Mouse (Mus musculus): Measurements from ENCODE around the gene Znrf1. TPM values are rescaled to one million over a fixed set of nuclear protein-coding genes. Genes with fewer than 3 reads are reported as not detected.
A peak's percentile ranks its signal among the peaks of the same experiment; 100 is the strongest.
"Not testable (repeated sequence)": the region's sequence is repeated elsewhere in the genome, so short reads cannot be mapped to it uniquely, and the experiment has no call there.

Gene Znrf1
- total RNA-seq, 2 experiments from 2014 or later: 133 to 145 TPM

- no peak for DNase-seq (ENCODE audit: low spot score in 2 of 2)
Measured at GRCm38 (mm10) chr8:111627923-111628322, 92.0 kb downstream of the Znrf1 start.

GRCm38 (mm10) chr8:111628401-111628800 is 92.5 kb downstream of the Znrf1 start:
- DNase-seq (ENCODE audit: low spot score in 2 of 2): no peak

- no peak for DNase-seq (ENCODE audit: low spot score in 2 of 2)
Measured at GRCm38 (mm10) chr8:111628894-111629501, 93.1 kb downstream of the Znrf1 start.

GRCm38 (mm10) chr8:111630105-111630521 is 94.2 kb downstream of the Znrf1 start, which contains the start of gene Ldhd:
Gene Ldhd (minus strand): TSS chr8:111630374.
- peak; percentile 44 to 65 for DNase-seq (ENCODE audit: low spot score in 2 of 2)

- DNase-seq (ENCODE audit: low spot score in 2 of 2): no peak
Measured at GRCm38 (mm10) chr8:111631589-111631988, 95.7 kb downstream of the Znrf1 start.

GRCm38 (mm10) chr8:111632976-111633375 is 97.1 kb downstream of the Znrf1 start:
- no peak for DNase-seq (ENCODE audit: low spot score in 2 of 2)

- DNase-seq (ENCODE audit: low spot score in 2 of 2): no peak
Measured at GRCm38 (mm10) chr8:111638086-111638485, 102.2 kb downstream of the Znrf1 start.

GRCm38 (mm10) chr8:111641064-111641463 is 105.2 kb downstream of the Znrf1 start:
- DNase-seq (ENCODE audit: low spot score in 2 of 2): no peak

- DNase-seq (ENCODE audit: low spot score in 2 of 2): no peak
Measured at GRCm38 (mm10) chr8:111642496-111642895, 106.6 kb downstream of the Znrf1 start.

- DNase-seq (ENCODE audit: low spot score in 2 of 2): no peak
Measured at GRCm38 (mm10) chr8:111642939-111643263, 107.0 kb downstream of the Znrf1 start.

- DNase-seq (ENCODE audit: low spot score in 2 of 2): peak; percentile 92 to 96
Measured at GRCm38 (mm10) chr8:111643264-111644141, 107.6 kb downstream of the Znrf1 start, which contains the start of gene Zfp1. Gene Zfp1 (plus strand): TSS chr8:111643401.

- not testable (repeated sequence) for DNase-seq (ENCODE audit: low spot score in 2 of 2)
Measured at GRCm38 (mm10) chr8:111644286-111645051, 108.6 kb downstream of the Znrf1 start.

- DNase-seq (ENCODE audit: low spot score in 2 of 2): no peak
Measured at GRCm38 (mm10) chr8:111645715-111646114, 109.8 kb downstream of the Znrf1 start.

GRCm38 (mm10) chr8:111648834-111649233 is 112.9 kb downstream of the Znrf1 start:
- DNase-seq (ENCODE audit: low spot score in 2 of 2): no peak

- DNase-seq (ENCODE audit: low spot score in 2 of 2): no peak
Measured at GRCm38 (mm10) chr8:111650651-111651050, 114.8 kb downstream of the Znrf1 start.

GRCm38 (mm10) chr8:111653524-111653923 is 117.6 kb downstream of the Znrf1 start:
- DNase-seq (ENCODE audit: low spot score in 2 of 2): no peak

- no peak for DNase-seq (ENCODE audit: low spot score in 2 of 2)
Measured at GRCm38 (mm10) chr8:111657312-111657854, 121.5 kb downstream of the Znrf1 start.

GRCm38 (mm10) chr8:111658819-111659423 is 123.0 kb downstream of the Znrf1 start:
- no peak for DNase-seq (ENCODE audit: low spot score in 2 of 2)

- peak; percentile 76 to 81 for DNase-seq (ENCODE audit: low spot score in 2 of 2)
Measured at GRCm38 (mm10) chr8:111662473-111662872, 126.6 kb downstream of the Znrf1 start.

GRCm38 (mm10) chr8:111666751-111667150 is 130.9 kb downstream of the Znrf1 start:
- no peak for DNase-seq (ENCODE audit: low spot score in 2 of 2)

Data from layer of hippocampus, postnatal 10 days (tissue).